Mouse (Mus musculus): ENCODE data around the gene Gan.
A peak's percentile ranks its signal among the peaks of the same experiment; 100 is the strongest.

Gene Gan

GRCm38 (mm10) chr8:117157769-117158091 is 205 bp upstream of the Gan start:
- peak; percentile 91 for DNase-seq (ENCODE audit: low read depth, low spot score)

- DNase-seq (ENCODE audit: low read depth, low spot score) = no peak
These were observed 1.1 kb downstream of the Gan start for GRCm38 (mm10) chr8:117159031-117159430.

- no peak for DNase-seq (ENCODE audit: low read depth, low spot score)
These were observed 7.0 kb downstream of the Gan start for GRCm38 (mm10) chr8:117164912-117165311.

- no peak for DNase-seq (ENCODE audit: low read depth, low spot score)
These were observed 7.6 kb downstream of the Gan start for GRCm38 (mm10) chr8:117165542-117165941.

- DNase-seq (ENCODE audit: low read depth, low spot score) = no peak
These were observed 8.6 kb downstream of the Gan start for GRCm38 (mm10) chr8:117166515-117166914.

- no peak for DNase-seq (ENCODE audit: low read depth, low spot score)
These were observed 9.4 kb downstream of the Gan start for GRCm38 (mm10) chr8:117167243-117167883.

GRCm38 (mm10) chr8:117168378-117168777 is 10.4 kb downstream of the Gan start:
- DNase-seq (ENCODE audit: low read depth, low spot score) = no peak

- DNase-seq (ENCODE audit: low read depth, low spot score) = no peak
These were observed 13.9 kb downstream of the Gan start for GRCm38 (mm10) chr8:117171826-117172225.

GRCm38 (mm10) chr8:117172904-117173303 is 15.0 kb downstream of the Gan start:
- DNase-seq (ENCODE audit: low read depth, low spot score) = no peak

- DNase-seq (ENCODE audit: low read depth, low spot score) = no peak
These were observed 15.8 kb downstream of the Gan start for GRCm38 (mm10) chr8:117173690-117174089.

GRCm38 (mm10) chr8:117174536-117174935 is 16.6 kb downstream of the Gan start:
- DNase-seq (ENCODE audit: low read depth, low spot score) = no peak

- DNase-seq (ENCODE audit: low read depth, low spot score) = no peak
These were observed 18.4 kb downstream of the Gan start for GRCm38 (mm10) chr8:117176308-117176707.

- DNase-seq (ENCODE audit: low read depth, low spot score) = no peak
These were observed 19.3 kb downstream of the Gan start for GRCm38 (mm10) chr8:117177236-117177635.

- DNase-seq (ENCODE audit: low read depth, low spot score) = no peak
These were observed 20.1 kb downstream of the Gan start for GRCm38 (mm10) chr8:117178039-117178438.

- no peak for DNase-seq (ENCODE audit: low read depth, low spot score)
These were observed 20.7 kb downstream of the Gan start for GRCm38 (mm10) chr8:117178676-117179075.

GRCm38 (mm10) chr8:117182746-117183145 is 24.8 kb downstream of the Gan start:
- no peak for DNase-seq (ENCODE audit: low read depth, low spot score)

- DNase-seq (ENCODE audit: low read depth, low spot score) = no peak
These were observed 25.9 kb downstream of the Gan start for GRCm38 (mm10) chr8:117183664-117184377.

- DNase-seq (ENCODE audit: low read depth, low spot score) = peak; percentile 26
These were observed 36.4 kb downstream of the Gan start for GRCm38 (mm10) chr8:117194355-117194754.

GRCm38 (mm10) chr8:117196593-117196992 is 38.7 kb downstream of the Gan start:
- no peak for DNase-seq (ENCODE audit: low read depth, low spot score)

GRCm38 (mm10) chr8:117197551-117197950 is 39.6 kb downstream of the Gan start:
- DNase-seq (ENCODE audit: low read depth, low spot score) = no peak

GRCm38 (mm10) chr8:117198141-117198935 is 40.4 kb downstream of the Gan start:
- DNase-seq (ENCODE audit: low read depth, low spot score) = peak; percentile 69

- no peak for DNase-seq (ENCODE audit: low read depth, low spot score)
These were observed 41.7 kb downstream of the Gan start for GRCm38 (mm10) chr8:117199658-117200057.

- no peak for DNase-seq (ENCODE audit: low read depth, low spot score)
These were observed 42.4 kb downstream of the Gan start for GRCm38 (mm10) chr8:117200346-117200745.

All from brain, embryonic 18.5 days (tissue).